Mouse (Mus musculus) T-helper 1 cell (primary cell): Measurements from ENCODE around the gene Atp1a4.

ENCODE experiments used
- in situ Hi-C: fragments of 300-600 bp; cut with MboI, MseI; formaldehyde crosslinking; loops from one replicate; pipeline ENCODE4 v1.15.1; 2025; ENCODE audit warnings: high pct_unique_total_duplicates

Atp1a4 gene

GRCm38 (mm10) chr1:172197851-172198250, 60.4 kb downstream of the Atp1a4 start:
- in situ Hi-C loops: no loop called here

GRCm38 (mm10) chr1:172197146-172197545, 61.1 kb downstream of the Atp1a4 start:
- in situ Hi-C loops: no loop called here

GRCm38 (mm10) chr1:172194435-172194834, 63.8 kb downstream of the Atp1a4 start:
- in situ Hi-C loops: no loop called here

GRCm38 (mm10) chr1:172192217-172192616, 66.0 kb downstream of the Atp1a4 start:
- in situ Hi-C loops: no loop called here

DNA sequence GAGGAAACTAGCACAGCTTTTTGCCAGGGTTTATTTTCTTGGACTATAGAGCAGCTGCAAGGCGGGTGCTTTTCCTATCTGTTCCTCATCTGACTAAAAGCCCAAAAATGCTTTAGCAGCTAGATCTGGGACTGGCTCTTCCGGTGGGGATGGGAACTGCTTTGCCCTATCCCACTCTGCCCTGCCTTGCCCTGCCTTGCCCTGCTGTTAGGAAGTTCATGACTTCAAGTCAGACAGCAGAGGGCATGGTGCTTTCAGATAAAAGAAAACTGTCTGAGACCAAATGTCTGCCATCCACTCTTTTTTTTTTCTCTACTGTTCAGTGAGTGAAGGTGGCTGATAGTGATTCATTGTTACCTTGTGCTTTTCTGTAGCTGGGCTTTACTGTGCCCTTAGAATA, 66.6 kb downstream of the Atp1a4 start:
- in situ Hi-C loops: no loop called here

- in situ Hi-C loops: no loop called here
Measured at GRCm38 (mm10) chr1:172188891-172189290, 69.3 kb downstream of the Atp1a4 start.

DNA sequence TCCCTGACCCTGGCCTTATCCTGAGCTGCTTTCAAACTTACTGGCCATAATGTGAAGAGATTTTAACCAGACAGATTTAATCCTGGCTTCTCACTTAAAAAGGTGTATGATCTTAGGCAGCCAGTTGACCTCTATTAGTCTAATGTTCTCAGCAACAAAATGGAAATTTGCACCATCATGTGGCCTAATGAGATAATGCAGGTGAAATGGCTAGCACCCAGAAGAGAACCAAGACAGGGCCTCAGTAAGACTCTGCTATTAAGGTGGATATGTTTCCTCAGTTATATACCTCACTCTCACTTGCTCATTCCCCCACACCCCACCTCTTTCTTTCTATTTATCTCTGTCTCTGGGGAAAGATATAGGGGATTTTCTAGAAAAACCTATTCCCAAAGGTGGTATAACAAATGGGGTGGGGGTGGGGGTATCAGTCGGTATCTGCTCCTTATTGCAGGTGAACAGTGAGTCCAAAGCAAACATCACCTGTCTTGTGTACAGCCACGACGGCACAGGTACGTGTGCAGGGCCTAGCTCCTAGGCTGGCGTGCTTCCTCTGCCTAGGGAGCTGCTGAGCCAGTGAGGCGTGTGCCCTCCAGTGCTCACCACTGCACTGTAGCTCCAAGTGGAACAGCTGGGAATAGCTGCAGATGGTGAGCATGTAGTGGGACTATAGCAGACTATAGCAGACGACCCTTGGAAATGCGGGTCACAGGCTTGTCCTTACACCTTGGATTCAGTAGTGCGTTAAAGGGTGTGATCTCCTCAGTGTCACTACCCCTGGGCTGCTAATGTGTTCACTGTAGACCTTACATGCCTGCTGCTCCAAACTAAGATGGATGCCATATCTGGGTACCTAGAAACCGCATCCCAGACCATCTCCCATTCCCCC, 71.6 kb downstream of the Atp1a4 start:
- in situ Hi-C loops: no loop called here

GRCm38 (mm10) chr1:172183915-172184314, 74.3 kb downstream of the Atp1a4 start:
- in situ Hi-C loops: no loop called here

GRCm38 (mm10) chr1:172183056-172183455, 75.2 kb downstream of the Atp1a4 start:
- in situ Hi-C loops: no loop called here

DNA sequence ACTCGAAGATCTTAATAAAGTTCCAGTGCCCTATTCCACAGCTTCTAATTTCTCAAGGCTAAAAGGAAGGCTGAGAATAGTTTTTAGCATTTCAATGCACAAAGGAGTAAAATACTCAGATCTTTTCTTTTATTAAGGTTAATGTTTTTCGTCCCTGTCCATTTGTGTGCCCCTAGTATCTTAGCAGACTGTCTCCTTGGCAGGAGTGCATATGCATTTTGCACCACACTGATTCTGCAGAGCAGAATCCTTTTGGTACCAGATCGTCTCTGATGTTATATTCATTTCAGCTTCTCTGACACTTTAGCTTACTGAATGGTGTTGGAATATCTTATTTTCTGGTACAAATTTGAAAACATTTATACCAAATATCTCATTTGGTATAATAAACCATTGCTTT, 76.4 kb downstream of the Atp1a4 start:
- in situ Hi-C loops: no loop called here

DNA sequence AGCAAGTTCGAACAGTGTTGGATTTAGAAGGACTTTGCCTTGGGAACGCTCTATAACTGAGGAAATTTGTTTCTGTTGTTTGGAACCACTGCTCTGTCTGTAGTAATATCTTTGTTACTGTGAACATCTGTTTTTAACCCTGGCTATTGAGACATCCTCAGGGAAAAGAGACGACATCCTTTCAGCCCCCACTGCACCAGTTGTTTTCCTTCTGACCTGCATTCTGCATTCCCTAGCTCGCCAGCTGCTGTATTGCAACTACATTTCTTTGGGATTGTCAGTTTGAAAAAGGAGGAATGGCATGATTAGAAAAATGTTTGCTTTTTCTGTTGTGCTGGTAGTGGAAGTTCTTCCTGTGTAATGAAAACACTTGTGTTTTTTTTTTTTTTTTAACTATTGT, 77.3 kb downstream of the Atp1a4 start:
- in situ Hi-C loops: no loop called here

DNA sequence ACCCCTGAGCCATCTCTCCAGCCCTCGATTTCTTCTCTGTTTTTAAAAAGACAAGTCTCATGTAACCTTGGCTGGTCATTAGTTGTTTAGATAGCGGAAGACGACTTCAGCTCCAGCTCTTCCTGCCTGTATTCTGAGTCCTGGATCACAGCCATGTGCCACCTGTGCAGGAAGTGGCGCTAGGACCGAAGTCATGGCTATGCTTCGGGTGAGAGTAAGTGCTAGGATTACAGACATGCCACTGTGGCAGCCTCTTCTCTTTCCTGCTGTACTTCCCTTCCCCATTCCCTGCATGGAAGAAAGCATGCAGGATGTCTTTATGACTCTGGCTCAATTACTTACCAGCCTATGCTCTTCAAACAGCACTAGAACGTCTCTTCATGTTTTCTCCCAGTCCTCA, 79.1 kb downstream of the Atp1a4 start:
- in situ Hi-C loops: no loop called here

DNA sequence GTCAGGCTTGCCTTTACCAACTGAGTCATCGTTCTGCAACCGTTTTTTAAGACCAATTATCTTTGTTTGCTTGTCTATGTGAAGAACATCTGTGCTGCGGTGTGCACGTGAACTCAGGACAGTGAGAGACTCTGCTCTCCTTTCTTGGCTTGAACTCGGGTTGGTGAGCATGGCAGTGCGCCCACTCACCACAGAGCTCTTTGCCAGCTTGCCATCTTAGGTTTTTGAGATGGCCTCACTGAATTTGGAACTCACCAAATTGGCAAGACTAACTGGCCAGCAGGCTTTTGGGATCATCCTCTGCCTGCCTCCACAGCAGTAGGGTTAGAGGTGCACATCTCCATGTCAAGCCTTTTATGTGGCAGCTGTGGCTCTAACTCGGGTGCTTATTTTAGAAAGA, 80.4 kb downstream of the Atp1a4 start:
- in situ Hi-C loops: no loop called here
